Mouse (Mus musculus) forebrain, embryonic 10.5 days (tissue): ENCODE measurements around the gene B3galnt2. TPM values are rescaled to one million over a fixed set of nuclear protein-coding genes. Genes with fewer than 3 reads are reported as not detected.

Experiments used
- DNase-seq: peaks from one replicate; pipeline ENCODE4 v3.0.0-alpha.2; 2017; ENCODE audit warnings: low spot score; ENCODE audit errors: extremely low spot score
- H3K27ac ChIP-seq: fragments of 300-500 bp; sonication (generic); 2 replicates; pipeline ENCODE4 v1.5.1; 2016; ENCODE audit warnings: mild to moderate bottlenecking
- H3K27me3 ChIP-seq: fragments of 300-500 bp; sonication (generic); 2 replicates; pipeline ENCODE4 v1.6.1; 2016; ENCODE audit warnings: mild to moderate bottlenecking; ENCODE audit not compliant: poor library complexity, severe bottlenecking
- H3K36me3 ChIP-seq: fragments of 300-500 bp; sonication (generic); replicated peaks from 2 replicates; pipeline ENCODE4 v1.6.1; 2016; ENCODE audit warnings: mild to moderate bottlenecking, moderate library complexity
- H3K4me1 ChIP-seq: fragments of 300-500 bp; sonication (generic); 2 replicates; pipeline ENCODE4 v1.6.1; 2016
- H3K4me3 ChIP-seq: fragments of 300-500 bp; sonication (generic); 2 replicates; pipeline ENCODE4 v1.5.1; 2016; ENCODE audit warnings: mild to moderate bottlenecking, moderate library complexity
- H3K9me3 ChIP-seq: fragments of 300-500 bp; sonication (generic); 2 replicates; pipeline ENCODE4 v1.6.1; 2016; ENCODE audit warnings: mild to moderate bottlenecking, moderate library complexity
- WGBS: fragments of 180-500 bp; shearing (Covaris S2); methylation state at CpG from one replicate; pipeline ENCODE4 v1.1.7; 2016; 5-methylcytosine and 5-hydroxymethylcytosine counted together
- polyA plus RNA-seq: library from polyadenylated mRNA; unstranded; fragments of >200 nt; fragmentation: Nextera tagmentation; extraction: Ambion mirVana; gene quantifications from 2 replicates; pipeline ENCODE4 v1.2.1, GENCODE M21; 2016

B3galnt2 gene
- 48.1 and 53.6 TPM in 2 replicates for polyA plus RNA-seq

DNA sequence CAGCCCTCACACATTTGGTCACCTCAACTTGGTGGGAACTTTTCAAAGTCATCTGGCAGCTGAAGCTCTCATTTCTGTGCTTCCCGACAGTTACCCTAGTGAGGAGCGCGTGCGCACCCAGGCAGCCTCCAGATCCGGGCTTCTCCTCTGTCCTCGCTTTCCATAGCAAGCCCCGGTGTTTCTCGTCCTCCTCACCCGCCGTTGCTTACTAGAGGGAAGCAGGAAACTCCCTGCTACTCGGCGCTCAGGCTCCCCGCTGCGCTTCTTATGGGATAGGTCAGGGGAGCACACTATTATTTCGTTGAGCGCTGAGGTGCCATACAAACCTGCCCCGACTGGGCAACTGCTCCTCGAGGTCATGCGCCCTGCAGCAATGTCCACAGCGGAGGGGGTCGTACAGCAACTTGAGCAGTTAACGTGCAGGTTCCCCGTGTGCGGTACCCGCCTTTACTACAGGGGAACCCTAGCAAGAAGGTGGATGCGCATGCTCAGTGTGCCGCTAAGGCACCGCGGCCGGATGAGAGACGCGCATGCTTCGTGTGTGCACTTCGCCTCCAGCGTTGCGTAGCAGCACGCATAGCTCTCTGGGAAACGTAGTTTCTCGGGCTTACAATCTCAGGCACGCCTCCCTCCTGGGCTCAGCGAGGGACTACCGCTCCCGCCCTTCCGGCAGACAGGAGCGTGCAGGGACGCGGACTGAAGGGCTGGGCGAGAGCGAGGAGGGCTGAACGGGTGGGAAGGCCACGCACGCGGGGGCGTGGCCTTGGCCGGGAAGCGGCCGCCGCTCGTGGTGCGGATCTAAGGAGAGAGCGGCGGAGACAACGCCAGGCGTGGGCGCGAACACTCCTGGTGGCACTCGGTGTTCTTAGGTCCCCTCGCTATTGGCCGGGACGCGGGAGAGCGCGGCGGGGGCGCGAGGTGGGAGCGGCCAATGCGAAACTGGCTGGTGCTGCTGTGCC lies at the start of gene B3galnt2:
TSS of gene B3galnt2 (plus strand) at position 596 of the 959 bp plus-strand sequence.
- Histone ChIP-seq H3K9me3 (peaks cover 8% of the 10 kb centered on the region), H3K36me3 (peaks cover 24% of the 10 kb centered on the region), H3K4me3 (peak within 1 kb of the TSS; percentile 86), H3K4me1 (peaks cover 21% of the 10 kb centered on the region), H3K27me3 (no peaks in the 10 kb centered on the region), H3K27ac (peak within 1 kb of the TSS; percentile 93)
- peak; percentile 95 for DNase-seq
- under 1% methylated on average over 78 of the region's 78 CpGs for WGBS

DNA sequence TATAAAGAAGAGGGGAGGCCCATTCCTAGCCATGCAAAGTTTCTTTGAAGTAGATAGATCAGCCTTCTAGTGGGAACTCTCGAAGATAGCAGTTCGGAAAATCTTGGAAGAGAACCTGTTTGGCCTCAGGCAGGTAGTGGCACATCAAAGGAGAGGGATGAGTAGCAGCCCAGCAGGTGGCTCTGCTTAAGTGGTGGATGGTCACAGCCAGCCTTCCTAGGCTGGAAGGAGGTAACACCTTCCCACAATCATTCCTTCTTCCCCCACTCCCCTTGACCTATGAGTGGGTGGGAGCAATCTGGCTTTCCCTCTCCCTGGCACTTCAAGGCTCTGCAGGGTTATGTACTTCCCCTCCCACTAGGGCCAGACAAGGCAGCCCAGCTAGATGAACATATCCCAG lies 42.9 kb upstream of the B3galnt2 start:
- Histone ChIP-seq H3K4me1 (no peaks in the 10 kb centered on the region), H3K36me3 (no peaks in the 10 kb centered on the region), H3K27me3 (no peaks in the 10 kb centered on the region), H3K27ac (no peak overlapping the region), H3K4me3 (no peak overlapping the region), H3K9me3 (no peaks in the 10 kb centered on the region)
- no peak for DNase-seq
- WGBS = 67% methylated on average over 2 of the region's 2 CpGs

- no peaks in the 10 kb centered on the region for H3K9me3 ChIP-seq
- over 99% methylated on average over 3 of the region's 3 CpGs for WGBS
Observed at GRCm38 (mm10) chr13:13919396-13919795, 34.9 kb upstream of the B3galnt2 start.

GRCm38 (mm10) chr13:13922526-13922925 lies 31.7 kb upstream of the B3galnt2 start:
- no peaks in the 10 kb centered on the region for H3K27me3 ChIP-seq
- H3K4me3 ChIP-seq = no peak overlapping the region
- H3K4me1 ChIP-seq = no peaks in the 10 kb centered on the region
- H3K9me3 ChIP-seq = no peaks in the 10 kb centered on the region
- no peak for DNase-seq
- H3K27ac ChIP-seq = no peak overlapping the region
- no peaks in the 10 kb centered on the region for H3K36me3 ChIP-seq

More at GRCm38 (mm10) chr13:13919396-13919795, 34.9 kb upstream of the B3galnt2 start:
- no peak for DNase-seq
- no peaks in the 10 kb centered on the region for H3K36me3 ChIP-seq
- H3K27ac ChIP-seq = no peak overlapping the region
- no peaks in the 10 kb centered on the region for H3K4me1 ChIP-seq
- no peak overlapping the region for H3K4me3 ChIP-seq
- H3K27me3 ChIP-seq = no peaks in the 10 kb centered on the region

- Histone ChIP-seq H3K27me3 (no peaks in the 10 kb centered on the region), H3K36me3 (no peaks in the 10 kb centered on the region), H3K4me1 (no peaks in the 10 kb centered on the region), H3K4me3 (no peak overlapping the region), H3K27ac (no peak overlapping the region), H3K9me3 (no peaks in the 10 kb centered on the region)
- 82% methylated on average over 2 of the region's 2 CpGs for WGBS
- DNase-seq = no peak
Observed at GRCm38 (mm10) chr13:13929982-13930381, 24.3 kb upstream of the B3galnt2 start.

DNA sequence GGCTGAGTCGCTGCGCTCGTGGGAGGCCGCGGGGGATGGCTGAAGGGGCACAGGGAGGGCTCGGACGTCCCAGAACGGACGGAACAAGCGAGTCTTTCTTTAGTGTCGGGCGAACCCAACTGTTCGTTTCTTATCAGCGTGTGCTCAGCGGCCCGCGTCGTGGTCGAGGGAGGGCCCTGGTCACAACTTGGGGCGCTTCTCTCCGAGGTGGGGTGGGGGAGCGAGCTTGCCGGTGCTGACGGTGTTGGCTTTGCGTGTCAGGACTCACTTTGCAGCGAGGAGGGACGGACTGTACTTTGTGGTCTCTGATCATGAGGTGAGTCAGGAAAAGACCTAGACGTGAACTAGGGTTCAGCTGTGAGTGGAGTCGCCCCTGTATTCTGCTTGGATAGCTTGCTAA lies 662 bp downstream of the B3galnt2 start:
- no peak for DNase-seq

DNA sequence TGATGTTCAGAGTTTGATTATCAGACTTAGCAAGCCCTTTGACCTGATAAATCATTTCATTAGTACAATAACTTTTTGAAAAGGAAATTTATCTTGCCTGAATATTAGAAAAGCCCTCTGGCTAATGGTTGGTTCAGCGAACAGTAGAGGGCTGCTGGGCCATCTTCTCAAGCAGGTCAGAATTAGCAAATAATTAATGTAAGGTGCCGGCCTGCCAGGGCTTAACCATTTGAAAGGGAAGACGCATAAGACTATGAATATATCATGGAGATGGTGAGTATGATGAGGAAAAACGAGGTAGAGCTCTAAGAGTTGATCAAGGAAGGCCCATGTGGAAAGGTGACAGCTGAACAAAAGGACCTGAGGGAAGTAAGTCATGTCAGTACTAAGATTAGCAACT lies 2.4 kb downstream of the B3galnt2 start:
- Histone ChIP-seq H3K4me3 (no peak overlapping the region), H3K27me3 (no peaks in the 10 kb centered on the region), H3K9me3 (no peaks in the 10 kb centered on the region; the same call in none of the 2 replicates), H3K4me1 (peaks cover 21% of the 10 kb centered on the region), H3K36me3 (peaks cover 33% of the 10 kb centered on the region), H3K27ac (no peak overlapping the region)
- WGBS = 91% methylated on average over 4 of the region's 4 CpGs
- DNase-seq = no peak

More for the DNA sequence above, 662 bp downstream of the B3galnt2 start:
- no peaks in the 10 kb centered on the region for H3K27me3 ChIP-seq
- H3K27ac ChIP-seq = peak overlapping the region; percentile 93
- H3K4me1 ChIP-seq = peaks cover 21% of the 10 kb centered on the region
- H3K36me3 ChIP-seq = peaks cover 32% of the 10 kb centered on the region
- peaks cover 6% of the 10 kb centered on the region for H3K9me3 ChIP-seq
- peak overlapping the region; percentile 86 for H3K4me3 ChIP-seq
- WGBS = 0% methylated on average over 29 of the region's 29 CpGs

DNA sequence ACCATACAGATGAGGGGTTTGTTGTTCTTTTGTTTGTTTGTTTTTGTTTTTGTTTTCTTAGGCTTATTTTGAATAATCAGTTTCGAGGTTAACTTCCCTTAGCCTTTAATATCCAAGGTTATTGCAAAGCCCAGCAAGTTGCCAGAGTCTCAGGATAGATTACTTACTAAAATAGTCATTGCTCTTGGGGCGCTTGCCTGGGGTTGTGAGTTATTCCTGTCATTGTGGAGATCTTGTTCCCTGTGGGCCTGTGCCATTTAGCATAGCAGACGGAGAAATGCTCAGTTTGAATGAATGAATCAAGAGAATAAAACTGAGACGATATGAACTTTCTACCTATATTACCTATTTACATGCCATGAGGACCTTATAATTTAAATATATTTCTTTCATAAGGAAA lies 5.9 kb downstream of the B3galnt2 start:
- H3K36me3 ChIP-seq = peaks cover 39% of the 10 kb centered on the region
- H3K4me1 ChIP-seq = peaks cover 16% of the 10 kb centered on the region
- no peak overlapping the region for H3K4me3 ChIP-seq
- H3K27me3 ChIP-seq = no peaks in the 10 kb centered on the region
- WGBS = 95% methylated on average over 4 of the region's 4 CpGs
- H3K27ac ChIP-seq = no peak overlapping the region
- no peaks in the 10 kb centered on the region; the same call in none of the 2 replicates for H3K9me3 ChIP-seq
- DNase-seq = no peak

DNA sequence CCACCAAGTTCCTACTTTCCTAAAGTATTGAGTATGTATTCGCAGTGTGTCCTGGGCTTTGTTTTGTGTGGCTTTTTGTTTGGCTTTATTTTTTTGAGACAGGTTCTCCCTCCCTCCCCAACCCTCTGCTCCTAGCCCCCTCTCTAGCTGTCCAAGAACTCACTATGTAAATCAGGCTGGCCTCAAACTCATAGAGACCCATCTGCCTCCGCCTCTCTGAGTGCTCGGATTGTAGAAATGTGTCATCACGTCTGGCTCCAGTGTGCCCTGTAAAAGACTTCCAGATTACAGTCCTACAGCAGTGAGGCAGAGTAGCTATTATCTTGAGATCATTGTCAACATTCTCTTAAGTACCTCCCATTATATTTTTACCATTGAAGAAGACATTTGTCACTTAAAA lies 6.8 kb downstream of the B3galnt2 start:
- Histone ChIP-seq H3K4me1 (peaks cover 14% of the 10 kb centered on the region), H3K27me3 (no peaks in the 10 kb centered on the region), H3K4me3 (no peak overlapping the region), H3K36me3 (peaks cover 44% of the 10 kb centered on the region), H3K9me3 (no peaks in the 10 kb centered on the region; the same call in none of the 2 replicates), H3K27ac (no peak overlapping the region)
- 86% methylated on average over 4 of the region's 4 CpGs for WGBS
- no peak for DNase-seq

GRCm38 (mm10) chr13:13965388-13965964 lies 11.2 kb downstream of the B3galnt2 start:
- no peaks in the 10 kb centered on the region for H3K27me3 ChIP-seq
- no peaks in the 10 kb centered on the region; the same call in 1 of the 2 replicates for H3K9me3 ChIP-seq
- H3K4me3 ChIP-seq = no peak overlapping the region
- WGBS = 74% methylated on average over 19 of the region's 19 CpGs
- peaks cover 10% of the 10 kb centered on the region for H3K4me1 ChIP-seq
- peaks cover 49% of the 10 kb centered on the region for H3K36me3 ChIP-seq
- no peak overlapping the region for H3K27ac ChIP-seq
- DNase-seq = no peak

- H3K4me1 ChIP-seq = peaks cover 10% of the 10 kb centered on the region
- H3K9me3 ChIP-seq = no peaks in the 10 kb centered on the region; the same call in 1 of the 2 replicates
- peaks cover 51% of the 10 kb centered on the region for H3K36me3 ChIP-seq
- no peak overlapping the region for H3K27ac ChIP-seq
- H3K4me3 ChIP-seq = no peak overlapping the region
- no peaks in the 10 kb centered on the region for H3K27me3 ChIP-seq
- DNase-seq = no peak
- 91% methylated on average over 4 of the region's 4 CpGs for WGBS
Observed at GRCm38 (mm10) chr13:13966172-13966571, 11.9 kb downstream of the B3galnt2 start.

- 90% methylated on average over 4 of the region's 4 CpGs for whole genome bisulfite sequencing
- Histone ChIP-seq H3K36me3 (peaks cover 58% of the 10 kb centered on the region), H3K9me3 (no peaks in the 10 kb centered on the region), H3K27me3 (no peaks in the 10 kb centered on the region), H3K4me3 (no peak overlapping the region), H3K4me1 (peaks cover 10% of the 10 kb centered on the region), H3K27ac (no peak overlapping the region)
- no peak for DNase-seq
Observed at GRCm38 (mm10) chr13:13968629-13969111, 14.4 kb downstream of the B3galnt2 start.

GRCm38 (mm10) chr13:13969796-13970195 lies 15.5 kb downstream of the B3galnt2 start:
- Histone ChIP-seq H3K4me1 (peaks cover 10% of the 10 kb centered on the region), H3K4me3 (no peak overlapping the region), H3K27me3 (no peaks in the 10 kb centered on the region), H3K9me3 (no peaks in the 10 kb centered on the region), H3K36me3 (peaks cover 55% of the 10 kb centered on the region), H3K27ac (no peak overlapping the region)
- DNase-seq = no peak
- WGBS = 93% methylated on average over 1 of the region's 1 CpGs
